Mouse (Mus musculus) forebrain, embryonic 11.5 days (tissue): ENCODE data around the gene Actr3. TPM values are rescaled to one million over a fixed set of nuclear protein-coding genes. Genes with fewer than 3 reads are reported as not detected.

Source experiments
- ATAC-seq: fragments of 200-750 bp; cut with Nextera tagmentation; replicated peaks from 2 replicates; pipeline ENCODE4 v1.8.0; 2017; ENCODE audit warnings: moderate TSS enrichment; ENCODE audit not compliant: low FRiP score
- DNase-seq: peaks from one replicate; pipeline ENCODE4 v3.0.0-alpha.2; 2017; ENCODE audit warnings: low spot score
- H3K27ac ChIP-seq: fragments of 300-500 bp; sonication (generic); 2 replicates; pipeline ENCODE4 v1.5.1; 2014; ENCODE audit warnings: low read depth, low read length
- H3K27me3 ChIP-seq: fragments of 300-500 bp; sonication (generic); 2 replicates; pipeline ENCODE4 v1.6.1; 2014; ENCODE audit warnings: mild to moderate bottlenecking, low read length, mixed read lengths; ENCODE audit not compliant: control insufficient read depth, insufficient read depth
- H3K36me3 ChIP-seq: fragments of 300-500 bp; sonication (generic); 2 replicates; pipeline ENCODE4 v1.6.1; 2014; ENCODE audit warnings: mild to moderate bottlenecking, low read length, moderate library complexity, mixed read lengths; ENCODE audit not compliant: control insufficient read depth, insufficient read depth
- H3K4me1 ChIP-seq: fragments of 300-500 bp; sonication (generic); replicated peaks from 2 replicates; pipeline ENCODE4 v1.6.1; 2014; ENCODE audit warnings: low read length, mixed read lengths; ENCODE audit not compliant: control insufficient read depth, insufficient read depth
- H3K4me2 ChIP-seq: fragments of 300-500 bp; sonication (generic); 2 replicates; pipeline ENCODE4 v1.6.1; 2014; ENCODE audit warnings: low read depth, mild to moderate bottlenecking, low read length, moderate library complexity, mixed read lengths; ENCODE audit not compliant: severe bottlenecking
- H3K4me3 ChIP-seq: fragments of 300-500 bp; sonication (generic); 2 replicates; pipeline ENCODE4 v1.5.1; 2014; ENCODE audit warnings: low read depth, low read length
- H3K9ac ChIP-seq: fragments of 300-500 bp; sonication (generic); 2 replicates; pipeline ENCODE4 v1.6.1; 2014; ENCODE audit warnings: low read length
- H3K9me3 ChIP-seq: fragments of 300-500 bp; sonication (generic); 2 replicates; pipeline ENCODE4 v1.6.1; 2016; ENCODE audit warnings: low read length, mixed read lengths; ENCODE audit not compliant: control insufficient read depth
- WGBS: fragments of 180-500 bp; shearing (Covaris S2); extraction: QIAGEN DNeasy Blood & Tissue Kit; methylation state at CpG from one replicate; pipeline ENCODE4 v1.1.7; 2014; 5-methylcytosine and 5-hydroxymethylcytosine counted together
- polyA plus RNA-seq: library from polyadenylated mRNA; unstranded; fragments of >200 nt; fragmentation: Nextera tagmentation; extraction: Ambion mirVana; gene quantifications from 2 replicates; pipeline ENCODE4 v1.2.1, GENCODE M21; 2014

The Actr3 gene
- polyA plus RNA-seq, 1 experiment from 2014 or later = 242 TPM

- no peak overlapping the region for H3K9ac ChIP-seq
- ATAC-seq (no peak), DNase-seq (no peak)
- no peaks in the 10 kb centered on the region for H3K9me3 ChIP-seq
- no peaks in the 10 kb centered on the region for H3K27me3 ChIP-seq
- WGBS = 84% methylated on average over 4 of the region's 4 CpGs
- no peak overlapping the region for H3K27ac ChIP-seq
- no peaks in the 10 kb centered on the region for H3K4me1 ChIP-seq
- H3K4me2 ChIP-seq = no peak overlapping the region
- H3K36me3 ChIP-seq = no peaks in the 10 kb centered on the region
- H3K4me3 ChIP-seq = no peak overlapping the region
These were observed 35.5 kb upstream of the Actr3 start for GRCm38 (mm10) chr1:125470805-125471648.

GRCm38 (mm10) chr1:125467936-125468335, 32.4 kb upstream of the Actr3 start:
- 95% methylated on average over 4 of the region's 4 CpGs for whole genome bisulfite sequencing

GRCm38 (mm10) chr1:125466621-125467257, 31.2 kb upstream of the Actr3 start:
- no peak for ATAC-seq
- Histone ChIP-seq H3K9me3 (no peaks in the 10 kb centered on the region), H3K27ac (no peak overlapping the region), H3K9ac (no peak overlapping the region), H3K4me1 (no peaks in the 10 kb centered on the region), H3K27me3 (no peaks in the 10 kb centered on the region), H3K4me2 (no peak overlapping the region), H3K36me3 (no peaks in the 10 kb centered on the region), H3K4me3 (no peak overlapping the region)
- DNase-seq = no peak
- 85% methylated on average over 10 of the region's 10 CpGs for WGBS

More at GRCm38 (mm10) chr1:125467936-125468335, 32.4 kb upstream of the Actr3 start:
- no peak overlapping the region for H3K4me3 ChIP-seq
- no peaks in the 10 kb centered on the region for H3K4me1 ChIP-seq
- H3K9ac ChIP-seq = no peak overlapping the region
- DNase-seq = no peak
- no peaks in the 10 kb centered on the region for H3K27me3 ChIP-seq
- no peak for ATAC-seq
- H3K9me3 ChIP-seq = no peaks in the 10 kb centered on the region
- no peak overlapping the region for H3K4me2 ChIP-seq
- H3K27ac ChIP-seq = no peak overlapping the region
- no peaks in the 10 kb centered on the region for H3K36me3 ChIP-seq

GRCm38 (mm10) chr1:125464011-125464410, 28.5 kb upstream of the Actr3 start:
- Histone ChIP-seq H3K9me3 (no peaks in the 10 kb centered on the region), H3K9ac (no peak overlapping the region), H3K36me3 (no peaks in the 10 kb centered on the region), H3K27ac (no peak overlapping the region), H3K4me2 (no peak overlapping the region), H3K4me3 (no peak overlapping the region), H3K27me3 (no peaks in the 10 kb centered on the region), H3K4me1 (no peaks in the 10 kb centered on the region)
- DNase-seq = no peak
- no peak for ATAC-seq
- WGBS = 87% methylated on average over 4 of the region's 4 CpGs

- H3K4me3 ChIP-seq = no peak overlapping the region
- H3K36me3 ChIP-seq = no peaks in the 10 kb centered on the region
- no peaks in the 10 kb centered on the region for H3K9me3 ChIP-seq
- ATAC-seq (no peak), DNase-seq (no peak)
- WGBS = 82% methylated on average over 2 of the region's 2 CpGs
- H3K27me3 ChIP-seq = no peaks in the 10 kb centered on the region
- H3K4me1 ChIP-seq = no peaks in the 10 kb centered on the region
- H3K27ac ChIP-seq = no peak overlapping the region
- no peak overlapping the region for H3K4me2 ChIP-seq
- no peak overlapping the region for H3K9ac ChIP-seq
These were observed 27.8 kb upstream of the Actr3 start for GRCm38 (mm10) chr1:125463349-125463748.

- Histone ChIP-seq H3K36me3 (no peaks in the 10 kb centered on the region), H3K4me3 (no peak overlapping the region), H3K9me3 (no peaks in the 10 kb centered on the region), H3K27me3 (no peaks in the 10 kb centered on the region), H3K4me2 (no peak overlapping the region), H3K9ac (no peak overlapping the region), H3K27ac (no peak overlapping the region), H3K4me1 (no peaks in the 10 kb centered on the region)
- no peak for DNase-seq
- 93% methylated on average over 1 of the region's 1 CpGs for WGBS
- ATAC-seq = no peak
These were observed 27.4 kb upstream of the Actr3 start for GRCm38 (mm10) chr1:125462917-125463316.

GRCm38 (mm10) chr1:125458531-125458930, 23.0 kb upstream of the Actr3 start:
- no peak overlapping the region for H3K4me3 ChIP-seq
- no peaks in the 10 kb centered on the region for H3K36me3 ChIP-seq
- H3K9me3 ChIP-seq = no peaks in the 10 kb centered on the region
- DNase-seq (no peak), ATAC-seq (no peak)
- H3K9ac ChIP-seq = no peak overlapping the region
- no peaks in the 10 kb centered on the region for H3K4me1 ChIP-seq
- no peak overlapping the region for H3K27ac ChIP-seq
- H3K27me3 ChIP-seq = no peaks in the 10 kb centered on the region
- WGBS = 87% methylated on average over 5 of the region's 5 CpGs
- H3K4me2 ChIP-seq = no peak overlapping the region

- H3K4me3 ChIP-seq = no peak overlapping the region
- no peak overlapping the region for H3K27ac ChIP-seq
- no peaks in the 10 kb centered on the region for H3K9me3 ChIP-seq
- no peaks in the 10 kb centered on the region for H3K36me3 ChIP-seq
- DNase-seq (no peak), ATAC-seq (peak; percentile 51; the same call in 1 of the 2 replicates)
- H3K9ac ChIP-seq = no peak overlapping the region
- 26% methylated on average over 2 of the region's 2 CpGs for WGBS
- no peak overlapping the region for H3K4me2 ChIP-seq
- no peaks in the 10 kb centered on the region for H3K4me1 ChIP-seq
- H3K27me3 ChIP-seq = no peaks in the 10 kb centered on the region
These were observed 19.6 kb upstream of the Actr3 start for GRCm38 (mm10) chr1:125455128-125455527.
